Comparison of ENCODE assay signal across 8 mouse cellular contexts in the genomic region with DNA sequence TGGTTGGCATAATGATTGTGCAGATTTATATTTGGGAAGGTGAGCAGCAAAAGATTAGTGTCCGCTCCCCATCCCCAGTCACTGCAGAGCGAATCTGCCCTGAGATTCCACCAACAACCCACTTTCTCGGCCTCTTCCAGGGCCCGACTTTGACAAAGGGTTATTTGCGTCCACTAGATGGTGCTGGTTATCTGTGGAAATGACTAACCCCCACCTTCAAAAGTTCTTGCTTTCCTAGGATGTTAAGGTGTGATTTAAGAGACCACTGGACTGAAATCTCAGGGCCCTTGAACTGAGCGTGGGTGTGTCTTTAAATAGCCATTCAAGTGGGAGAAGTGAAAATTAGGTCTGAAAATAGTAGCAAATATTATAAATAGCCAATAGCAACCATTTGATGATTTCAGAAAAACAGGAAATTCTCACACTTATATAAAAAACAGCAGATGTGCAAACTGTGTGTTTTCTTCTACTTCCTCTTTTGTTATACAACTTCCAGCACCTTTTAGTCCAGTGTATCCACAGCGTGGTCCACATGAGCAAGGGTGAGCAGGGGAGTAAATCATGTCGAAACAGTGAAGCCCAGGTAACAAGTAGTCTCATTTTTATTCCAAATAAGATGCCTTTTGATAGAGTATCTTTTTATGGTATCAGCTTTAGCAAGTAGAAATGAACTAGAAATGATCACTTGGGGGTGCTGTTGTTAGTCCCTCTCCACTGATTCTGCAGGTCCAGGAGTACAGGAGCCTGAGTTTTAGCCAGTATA. TPM values are rescaled to one million over a fixed set of nuclear protein-coding genes. Genes with fewer than 3 reads are reported as not detected.
DNase-seq lines count a peak whose midpoint lies in the region; ATAC-seq lines count a peak whose summit lies in the region.

No protein-coding gene starts in this region.

- H3K9ac ChIP-seq in neural tube, embryonic 15.5 days (replicated peaks) = no peak overlapping the region

- no peaks in the 10 kb centered on the region for H3K36me3 ChIP-seq in neural tube, embryonic 15.5 days

- H3K27ac ChIP-seq in neural tube, embryonic 15.5 days (replicated peaks) = no peak overlapping the region

- H3K4me1 ChIP-seq in neural tube, embryonic 15.5 days = peaks cover 4% of the 10 kb centered on the region; the same call in 1 of the 2 replicates

- intact Hi-C loops in left cerebral cortex, postnatal 25 days (cut with DNase I) = loop anchor here (1.0 to 10.0 kb wide), 6 partner anchors 74 to 621 kb away; a partner anchor contains a TSS

- 26% methylated on average over 8 of the region's 8 CpGs for WGBS in neural tube, embryonic 15.5 days

- 0 out of 2 replicates have a peak, but pooled peaks cover 2% of the 10 kb centered on the region for H3K27me3 ChIP-seq in neural tube, embryonic 15.5 days (replicated peaks)

- no peak overlapping the region for H3K4me3 ChIP-seq in neural tube, embryonic 15.5 days (replicated peaks)

- H3K9me3 ChIP-seq in neural tube, embryonic 15.5 days (replicated peaks) = no peaks in the 10 kb centered on the region

- no peak; the same call in 1 of the 2 replicates for ATAC-seq in neural tube, embryonic 15.5 days (ENCODE audit: low FRiP score)

- no peak overlapping the region for H3K4me2 ChIP-seq in neural tube, embryonic 15.5 days

- peak; percentile 54 for DNase-seq in neural tube, embryonic 10.5 days (ENCODE audit: extremely low spot score, low spot score)
- peak; percentile 81 for DNase-seq in brain, adult 2 months (ENCODE audit: low read depth, low spot score)
- peak; percentile 27 for DNase-seq in fibroblast of lung, adult 2 months (ENCODE audit: low read depth)
- peak; percentile 66 for DNase-seq in hindlimb bud, embryonic 11.5 days (ENCODE audit: extremely low spot score, low read depth, low spot score)
- DNase-seq in left cerebral cortex, postnatal 25 days (ENCODE audit: low spot score in 2 of 2) = peak; percentile 62 to 78
- DNase-seq in natural killer cell, adult 2 months (ENCODE audit: low spot score in 2 of 2) = peak; percentile 23 to 68
- DNase-seq in thymus, postnatal 25 days = peak; percentile 35

RNA-seq across cellular contexts. Expression of a gene that starts 6.6 kb away (rescaled TPM):
- polyA plus RNA-seq in neural tube, embryonic 15.5 days (2015; fragmentation: Nextera tagmentation; extraction: Ambion mirVana) = 2.1 and 2.3 TPM in 2 replicates
- total RNA-seq in left cerebral cortex, postnatal 25 days (2021) = under 1 TPM; 0.39 to 0.50 TPM

Comparison
In these comparisons a context has a peak if more than half of its experiments do, and no peak if none do; other contexts are left out.
1. DNase-seq: peak in every context shown above with its lines; median percentile 81 in brain, adult 2 months; 70 in left cerebral cortex, postnatal 25 days; 66 in hindlimb bud, embryonic 11.5 days; 54 in neural tube, embryonic 10.5 days; 46 in natural killer cell, adult 2 months; 35 in thymus, postnatal 25 days; 27 in fibroblast of lung, adult 2 months.